Comparison of ENCODE assay signal across 18 mouse cellular contexts in genomic region chr17:40430446-40430845, GRCm38 (mm10).
A peak's percentile ranks its signal among the peaks of the same experiment; 100 is the strongest.
DNase-seq lines count a peak whose midpoint lies in the region; ATAC-seq and TF ChIP-seq lines count a peak whose summit lies in the region.
"Had no signal": no experiment of that assay in that cellular context is flagged by ENCODE, and none has a peak within 500 bp of the region (broad histone marks: within the 10 kb centered on the region; RNA-seq: fewer than 3 reads in every experiment).

No protein-coding gene starts in this region.

- DNase-seq in heart, adult 2 months, result no peak
- DNase-seq in heart, postnatal 10 days, result no peak
- no peak for DNase-seq in liver, postnatal 0 days
- DNase-seq in liver, result no peak
- DNase-seq in Muller cell, postnatal 12 days (ENCODE audit: inconsistent ontology term), result peak; percentile 4
- no peak for DNase-seq in testis, postnatal 14 days (ENCODE audit: low spot score)
- DNase-seq: cerebellum, adult 8-10 months; kidney, adult 11 months; liver, embryonic 13.5 days; lung, postnatal 36 days; right cerebral cortex, postnatal 14 days; thymus, postnatal 25 days had no signal

- no peaks in the 10 kb centered on the region for H3K4me1 ChIP-seq in heart, adult 2 months (ENCODE audit: control insufficient read depth, insufficient read depth, low read length)
- H3K4me1 ChIP-seq in liver, postnatal 0 days (ENCODE audit: insufficient read depth), result no peaks in the 10 kb centered on the region
- no peaks in the 10 kb centered on the region for H3K4me1 ChIP-seq in heart, embryonic 12.5 days (replicated peaks)
- H3K4me1 ChIP-seq: embryonic facial prominence, embryonic 13.5 days; liver, embryonic 13.5 days; midbrain, embryonic 15.5 days; neural tube, embryonic 13.5 days had no signal

- no peaks in the 10 kb centered on the region for H3K36me3 ChIP-seq in heart, adult 2 months (ENCODE audit: control insufficient read depth, insufficient read depth, low read length)
- no peaks in the 10 kb centered on the region for H3K36me3 ChIP-seq in liver, postnatal 0 days (replicated peaks; ENCODE audit: insufficient read depth, low read length)
- no peaks in the 10 kb centered on the region for H3K36me3 ChIP-seq in heart, embryonic 12.5 days
- H3K36me3 ChIP-seq: embryonic facial prominence, embryonic 13.5 days; liver, embryonic 13.5 days; midbrain, embryonic 15.5 days; neural tube, embryonic 13.5 days had no signal

- TF ChIP-seq CTCF in heart, adult 2 months (IDR thresholded peaks at IDR 0.05), result peak; percentile 39
- 0 out of 2 replicates have a peak, but pooled peaks have one; percentile 15 for TF ChIP-seq CTCF in liver, postnatal 0 days (IDR thresholded peaks at IDR 0.05; ENCODE audit: low read depth)

- H3K79me2 ChIP-seq in heart, adult 2 months (replicated peaks; ENCODE audit: control insufficient read depth, insufficient read depth, low read length), result no peaks in the 10 kb centered on the region

- no peak for TF ChIP-seq POLR2A in heart, adult 2 months (IDR thresholded peaks at IDR 0.05; ENCODE audit: insufficient read depth, low read depth, low read length)

- H3K9ac ChIP-seq in heart, adult 2 months (ENCODE audit: low read depth, low read length), result no peak overlapping the region
- H3K9ac ChIP-seq in liver, postnatal 0 days (replicated peaks), result no peak overlapping the region
- H3K9ac ChIP-seq in heart, embryonic 12.5 days, result no peak overlapping the region
- H3K9ac ChIP-seq: embryonic facial prominence, embryonic 13.5 days; liver, embryonic 13.5 days; midbrain, embryonic 15.5 days; neural tube, embryonic 13.5 days had no signal

- no peak overlapping the region for H3K4me2 ChIP-seq in liver, postnatal 0 days (ENCODE audit: low read depth, low read length)
- H3K4me2 ChIP-seq in heart, embryonic 12.5 days, result no peak overlapping the region
- H3K4me2 ChIP-seq: embryonic facial prominence, embryonic 13.5 days; liver, embryonic 13.5 days; midbrain, embryonic 15.5 days; neural tube, embryonic 13.5 days had no signal

- no peak for ATAC-seq in liver, postnatal 0 days
- peak; percentile 50; the same call in 1 of the 2 replicates for ATAC-seq in megakaryocyte progenitor cell, adult 5-6 weeks (replicated peaks; ENCODE audit: poor library complexity)
- ATAC-seq in heart, embryonic 12.5 days (ENCODE audit: insufficient number of reproducible peaks, low FRiP score), result no peak
- ATAC-seq: CD4-positive, CD25-positive, alpha-beta regulatory T cell, adult 4 months; midbrain, embryonic 15.5 days had no signal

- no peaks in the 10 kb centered on the region for H3K27me3 ChIP-seq in heart, adult 2 months (ENCODE audit: control insufficient read depth, insufficient read depth, low read length)
- no peaks in the 10 kb centered on the region for H3K27me3 ChIP-seq in liver, postnatal 0 days (ENCODE audit: insufficient read depth, low read length)
- H3K27me3 ChIP-seq in heart, embryonic 12.5 days (replicated peaks), result no peaks in the 10 kb centered on the region
- H3K27me3 ChIP-seq: embryonic facial prominence, embryonic 13.5 days; liver, embryonic 13.5 days; midbrain, embryonic 15.5 days; neural tube, embryonic 13.5 days had no signal

- H3K27ac ChIP-seq in heart, adult 2 months, result no peak overlapping the region
- no peak overlapping the region for H3K27ac ChIP-seq in liver, postnatal 0 days (ENCODE audit: low read depth)
- H3K27ac ChIP-seq in heart, embryonic 12.5 days (ENCODE audit: poor library complexity, severe bottlenecking), result no peak overlapping the region
- H3K27ac ChIP-seq: embryonic facial prominence, embryonic 13.5 days; liver, embryonic 13.5 days; midbrain, embryonic 15.5 days; neural tube, embryonic 13.5 days had no signal

- no peaks in the 10 kb centered on the region; the same call in 1 of the 2 replicates for H3K9me3 ChIP-seq in liver, postnatal 0 days (ENCODE audit: low read length)
- H3K9me3 ChIP-seq in heart, embryonic 12.5 days (replicated peaks), result no peaks in the 10 kb centered on the region
- H3K9me3 ChIP-seq: liver, embryonic 13.5 days; midbrain, embryonic 15.5 days; neural tube, embryonic 13.5 days had no signal

- no peak overlapping the region for H3K4me3 ChIP-seq in heart, adult 2 months
- H3K4me3 ChIP-seq in liver, postnatal 0 days (ENCODE audit: low read depth, low read length), result no peak overlapping the region
- H3K4me3 ChIP-seq in heart, embryonic 12.5 days, result no peak overlapping the region
- H3K4me3 ChIP-seq: embryonic facial prominence, embryonic 13.5 days; liver, embryonic 13.5 days; midbrain, embryonic 15.5 days; neural tube, embryonic 13.5 days had no signal

- WGBS in heart, adult 2 months, result 15% methylated on average over 1 of the region's 1 CpGs
- 21% methylated on average over 1 of the region's 1 CpGs for WGBS in liver, postnatal 0 days (ENCODE audit: insufficient replicate concordance)
- WGBS in heart, embryonic 12.5 days, result 28% methylated on average over 1 of the region's 1 CpGs

- TF ChIP-seq EP300 in heart, adult 2 months (IDR thresholded peaks at IDR 0.05; ENCODE audit: insufficient read depth, low read depth, low read length), result no peak
- TF ChIP-seq EP300 in liver, postnatal 0 days (IDR thresholded peaks at IDR 0.05; ENCODE audit: low read depth), result no peak

- intact Hi-C loops in heart, adult 2 months (cut with DNase I), result no loop called here
- intact Hi-C loops in heart, postnatal 10 days (cut with DNase I), result no loop called here
